Mouse (Mus musculus): Measurements from ENCODE around the gene Myf5. TPM values are rescaled to one million over a fixed set of nuclear protein-coding genes. Genes with fewer than 3 reads are reported as not detected.

Gene Myf5
- polyA plus RNA-seq, 1 experiment from 2014 or later: not detected

DNA sequence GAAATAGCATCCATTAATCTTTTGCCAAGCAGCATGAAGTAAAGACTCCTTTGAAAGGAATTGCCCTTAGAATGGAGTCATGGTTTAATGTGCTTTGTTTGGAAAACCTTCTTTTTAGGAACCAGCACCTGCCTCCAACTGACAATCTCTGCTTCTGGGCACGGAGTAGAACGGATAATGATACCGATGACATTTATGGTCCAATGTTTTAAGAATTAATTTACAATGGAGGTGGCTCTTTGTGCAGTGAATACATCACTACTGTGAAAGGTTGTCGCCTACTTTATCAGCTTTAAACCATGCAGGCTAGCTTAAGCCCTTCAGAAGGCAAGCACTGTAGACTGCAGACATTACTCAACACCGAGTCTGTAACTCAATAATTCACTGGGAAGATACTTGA, 14.2 kb downstream of the Myf5 start:
- ATAC-seq (replicated peaks; ENCODE audit: low FRiP score): no peak
- DNase-seq (ENCODE audit: low spot score): no peak
- Histone ChIP-seq H3K4me1 (replicated peaks; ENCODE audit: control insufficient read depth, insufficient read depth, low read length) (no peaks in the 10 kb centered on the region), H3K27me3 (ENCODE audit: control insufficient read depth, insufficient read depth, low read length) (no peaks in the 10 kb centered on the region), H3K4me3 (ENCODE audit: low read depth, low read length) (no peak overlapping the region), H3K4me2 (ENCODE audit: low read depth, low read length, severe bottlenecking) (no peak overlapping the region), H3K36me3 (ENCODE audit: control insufficient read depth, insufficient read depth, low read length) (no peaks in the 10 kb centered on the region), H3K27ac (ENCODE audit: low read depth, low read length) (no peak overlapping the region), H3K9me3 (ENCODE audit: control insufficient read depth, low read length) (no peaks in the 10 kb centered on the region), H3K9ac (ENCODE audit: low read length) (no peak overlapping the region)
- WGBS: 85% methylated on average over 5 of the region's 5 CpGs

DNA sequence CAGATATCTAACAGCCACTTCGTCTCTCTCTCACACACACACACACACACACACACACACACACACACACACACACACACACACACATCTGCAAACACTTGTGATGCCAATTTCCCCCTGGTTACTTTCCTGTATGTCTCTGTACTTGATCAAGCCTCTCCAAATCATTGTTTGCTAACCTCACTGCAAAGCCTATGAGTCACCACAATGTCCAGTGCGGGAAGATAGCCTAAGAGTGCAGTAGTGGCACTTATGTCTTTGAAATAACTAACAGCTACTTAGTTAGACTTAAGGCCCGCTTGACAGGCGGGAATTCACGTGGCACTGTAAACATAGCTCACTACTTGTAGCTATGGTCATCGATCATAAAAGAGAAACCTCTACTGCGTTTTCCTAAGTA, 18.1 kb downstream of the Myf5 start:
- Histone ChIP-seq H3K4me1 (replicated peaks; ENCODE audit: control insufficient read depth, insufficient read depth, low read length) (no peaks in the 10 kb centered on the region), H3K27ac (ENCODE audit: low read depth, low read length) (no peak overlapping the region), H3K4me3 (ENCODE audit: low read depth, low read length) (no peak overlapping the region), H3K4me2 (ENCODE audit: low read depth, low read length, severe bottlenecking) (no peak overlapping the region), H3K9ac (ENCODE audit: low read length) (no peak overlapping the region), H3K9me3 (ENCODE audit: control insufficient read depth, low read length) (no peaks in the 10 kb centered on the region), H3K36me3 (ENCODE audit: control insufficient read depth, insufficient read depth, low read length) (no peaks in the 10 kb centered on the region), H3K27me3 (ENCODE audit: control insufficient read depth, insufficient read depth, low read length) (no peaks in the 10 kb centered on the region)
- ATAC-seq (replicated peaks; ENCODE audit: low FRiP score) (no peak), DNase-seq (ENCODE audit: low spot score) (no peak)
- 88% methylated on average over 7 of the region's 7 CpGs for WGBS

DNA sequence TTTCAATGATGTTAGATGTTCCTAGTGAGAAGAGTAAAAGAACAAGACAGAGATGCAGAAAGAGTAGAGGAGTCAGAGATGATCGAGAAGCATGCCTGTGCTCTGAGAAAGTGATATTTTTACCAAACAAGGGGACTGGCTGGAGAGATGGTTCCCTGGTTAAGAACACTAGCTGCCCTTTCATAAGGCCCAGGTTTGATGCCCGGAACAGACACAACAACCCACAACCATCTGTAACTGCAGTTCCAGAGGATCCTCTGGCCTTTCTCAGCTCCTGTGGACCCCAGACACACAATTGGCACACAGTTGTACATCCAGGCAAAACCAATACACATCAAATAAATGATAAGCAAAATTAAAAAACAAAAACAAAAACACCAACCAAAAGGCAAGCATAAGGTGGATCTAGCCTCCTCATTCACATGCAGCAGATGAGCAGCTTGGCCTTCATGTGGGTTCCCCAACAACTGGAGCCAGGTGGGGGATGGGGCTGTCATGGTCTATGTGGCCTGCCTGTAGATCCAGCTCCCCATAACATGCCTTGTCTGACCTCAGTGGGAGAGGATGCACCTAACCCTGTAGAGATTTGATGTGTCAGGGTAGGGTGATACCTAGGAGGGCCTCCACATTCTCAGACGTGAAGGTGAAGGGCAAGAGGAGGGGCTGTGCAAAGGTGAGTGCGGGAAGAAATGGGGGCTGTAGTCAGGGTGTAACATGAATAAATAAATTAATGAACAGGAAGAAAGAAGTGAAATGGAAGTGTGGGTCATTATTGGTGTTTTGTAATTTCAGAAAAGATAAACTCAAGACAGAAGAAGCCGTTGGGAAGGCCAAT, 36.2 kb downstream of the Myf5 start:
- Histone ChIP-seq H3K4me3 (ENCODE audit: low read depth, low read length) (no peak overlapping the region), H3K27ac (ENCODE audit: low read depth, low read length) (no peak overlapping the region), H3K4me2 (ENCODE audit: low read depth, low read length, severe bottlenecking) (no peak overlapping the region), H3K36me3 (ENCODE audit: control insufficient read depth, insufficient read depth, low read length) (no peaks in the 10 kb centered on the region), H3K9ac (ENCODE audit: low read length) (no peak overlapping the region), H3K4me1 (replicated peaks; ENCODE audit: control insufficient read depth, insufficient read depth, low read length) (no peaks in the 10 kb centered on the region), H3K9me3 (ENCODE audit: control insufficient read depth, low read length) (no peaks in the 10 kb centered on the region), H3K27me3 (ENCODE audit: control insufficient read depth, insufficient read depth, low read length) (no peaks in the 10 kb centered on the region)
- DNase-seq (ENCODE audit: low spot score) (no peak), ATAC-seq (replicated peaks; ENCODE audit: low FRiP score) (no peak)
- 90% methylated on average over 5 of the region's 5 CpGs for WGBS

DNA sequence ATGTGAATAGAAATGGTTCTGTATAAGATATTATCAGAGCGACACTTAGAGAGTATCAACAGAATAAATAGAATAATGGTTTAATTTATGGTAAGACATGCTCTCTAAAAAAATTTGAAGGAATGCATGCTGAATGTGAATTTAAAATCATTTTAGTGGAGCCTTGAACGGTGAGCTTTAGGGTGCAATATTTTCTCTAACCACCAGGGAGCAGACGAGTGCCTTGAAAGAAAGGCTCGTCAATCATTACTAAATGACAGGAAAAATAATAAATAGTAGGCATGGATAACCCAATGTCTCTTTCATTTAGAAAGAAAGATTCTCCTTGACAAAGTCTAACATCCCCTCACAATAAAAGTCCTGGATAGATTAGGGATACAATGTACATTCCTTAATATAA, 43.2 kb downstream of the Myf5 start:
- no peak overlapping the region for H3K27ac ChIP-seq (ENCODE audit: low read depth, low read length)
- no peaks in the 10 kb centered on the region for H3K36me3 ChIP-seq (ENCODE audit: control insufficient read depth, insufficient read depth, low read length)
- DNase-seq (ENCODE audit: low spot score): no peak
- no peak overlapping the region for H3K4me3 ChIP-seq (ENCODE audit: low read depth, low read length)
- WGBS: 11% methylated on average over 4 of the region's 4 CpGs
- H3K9me3 ChIP-seq (ENCODE audit: control insufficient read depth, low read length): no peaks in the 10 kb centered on the region
- no peak overlapping the region for H3K9ac ChIP-seq (ENCODE audit: low read length)
- H3K4me1 ChIP-seq (replicated peaks; ENCODE audit: control insufficient read depth, insufficient read depth, low read length): no peaks in the 10 kb centered on the region
- no peak overlapping the region for H3K4me2 ChIP-seq (ENCODE audit: low read depth, low read length, severe bottlenecking)
- H3K27me3 ChIP-seq (ENCODE audit: control insufficient read depth, insufficient read depth, low read length): no peaks in the 10 kb centered on the region
- ATAC-seq (replicated peaks; ENCODE audit: low FRiP score): 0 out of 2 replicates have a peak, but pooled peaks have one; percentile 34

DNA sequence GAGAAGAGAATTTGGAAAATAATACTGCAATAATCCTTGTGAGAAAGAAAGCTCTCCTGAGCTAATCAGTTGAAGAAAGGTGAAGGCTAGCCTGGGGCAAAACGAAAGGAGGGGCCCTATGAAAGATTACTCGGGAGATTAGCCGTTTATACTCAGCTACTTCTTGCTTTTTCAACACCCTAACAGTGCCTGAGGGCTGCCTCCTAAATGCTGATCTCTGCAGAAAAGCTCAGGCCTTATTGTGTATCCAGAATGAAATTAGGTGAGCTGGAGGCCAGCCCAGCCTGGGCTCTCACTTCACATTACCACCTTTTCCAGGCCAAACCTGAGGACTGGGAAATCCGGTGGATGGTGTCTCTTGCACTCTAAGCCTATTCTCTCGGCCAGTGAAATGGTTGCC, 49.0 kb downstream of the Myf5 start:
- DNase-seq (ENCODE audit: low spot score): no peak
- Histone ChIP-seq H3K27me3 (ENCODE audit: control insufficient read depth, insufficient read depth, low read length) (no peaks in the 10 kb centered on the region), H3K4me3 (ENCODE audit: low read depth, low read length) (no peak overlapping the region), H3K9me3 (ENCODE audit: control insufficient read depth, low read length) (no peaks in the 10 kb centered on the region), H3K27ac (ENCODE audit: low read depth, low read length) (no peak overlapping the region), H3K4me1 (replicated peaks; ENCODE audit: control insufficient read depth, insufficient read depth, low read length) (no peaks in the 10 kb centered on the region), H3K9ac (ENCODE audit: low read length) (no peak overlapping the region), H3K36me3 (ENCODE audit: control insufficient read depth, insufficient read depth, low read length) (no peaks in the 10 kb centered on the region), H3K4me2 (ENCODE audit: low read depth, low read length, severe bottlenecking) (no peak overlapping the region)
- ATAC-seq (replicated peaks; ENCODE audit: low FRiP score): no peak
- 65% methylated on average over 5 of the region's 5 CpGs for WGBS

Small RNAs within 50 kb of the gene (microRNA-seq; reads per million reads assigned to microRNA genes)
- not detected for gene Gm44403 (ENCODE audit: insufficient number of aligned reads)

Other genes starting within 250 kb of the Myf5 start
- gene Lin7a, start 214.4 kb downstream of the Myf5 start, polyA plus RNA-seq (2014; fragmentation: Nextera tagmentation; extraction: Ambion mirVana): 3.6 and 3.9 TPM in 2 replicates
- gene Myf6, start 8.6 kb upstream of the Myf5 start, polyA plus RNA-seq (2014; fragmentation: Nextera tagmentation; extraction: Ambion mirVana): not detected in 2 replicates
- not detected in 2 replicates for gene Ptprq, start 233.9 kb upstream of the Myf5 start, polyA plus RNA-seq (2014; fragmentation: Nextera tagmentation; extraction: Ambion mirVana)

Measured in forebrain, embryonic 11.5 days (tissue).